8 mouse cellular contexts compared by ENCODE assay signal in genomic region chr19:6235084-6236052, GRCm38 (mm10). TPM values are rescaled to one million over a fixed set of nuclear protein-coding genes. Genes with fewer than 3 reads are reported as not detected.
A peak's percentile ranks its signal among the peaks of the same experiment; 100 is the strongest.
DNase-seq lines count a peak whose midpoint lies in the region; ATAC-seq and TF ChIP-seq lines count a peak whose summit lies in the region.

Gene Ppp2r5b (minus strand): TSS chr19:6235872.

- TF ChIP-seq CTCF in CH12.LX (conservative IDR thresholded peaks at IDR 0.05 in 1 of 2, IDR thresholded peaks at IDR 0.05 in 1 of 2; ENCODE audit: low read depth in 2 of 2, low read length in 2 of 2) = peak in 1 of 2 experiments; percentile 62; a peak in 2 of 4 replicates
- peak; percentile 53 for TF ChIP-seq CTCF in heart, postnatal 0 days (IDR thresholded peaks at IDR 0.05; ENCODE audit: low read depth)
- no peak for TF ChIP-seq CTCF in testis, adult 2 months (IDR thresholded peaks at IDR 0.05; ENCODE audit: control insufficient read depth, insufficient read depth, insufficient replicate concordance, low read depth, low read length)

- whole genome bisulfite sequencing in forebrain, embryonic 12.5 days = 1% methylated on average over 48 of the region's 48 CpGs
- WGBS in heart, postnatal 0 days = 3% methylated on average over 48 of the region's 48 CpGs
- WGBS in liver, embryonic 16.5 days (ENCODE audit: insufficient replicate concordance) = 8% methylated on average over 48 of the region's 48 CpGs
- WGBS in neural tube, embryonic 13.5 days = 1% methylated on average over 48 of the region's 48 CpGs

- peak within 1 kb of the TSS; percentile 73 for H3K27ac ChIP-seq in CH12.LX (ENCODE audit: insufficient read depth, low read depth)
- peak within 1 kb of the TSS; percentile 95 for H3K27ac ChIP-seq in forebrain, embryonic 12.5 days
- H3K27ac ChIP-seq in heart, postnatal 0 days (ENCODE audit: low read depth) = peak within 1 kb of the TSS; percentile 98
- peak within 1 kb of the TSS; percentile 97 for H3K27ac ChIP-seq in liver, embryonic 16.5 days (ENCODE audit: low read length)
- peak within 1 kb of the TSS; percentile 91 for H3K27ac ChIP-seq in neural tube, embryonic 13.5 days (replicated peaks)
- H3K27ac ChIP-seq in testis, adult 2 months (ENCODE audit: control insufficient read depth, insufficient read depth, low read depth, low read length) = peak within 1 kb of the TSS; percentile 90

- no peak for TF ChIP-seq EP300 in CH12.LX (IDR thresholded peaks at IDR 0.05; ENCODE audit: low read length)
- no peak; the same call in 1 of the 2 replicates for TF ChIP-seq EP300 in heart, postnatal 0 days (IDR thresholded peaks at IDR 0.05; ENCODE audit: low read depth)

- no peaks in the 10 kb centered on the region for H3K79me2 ChIP-seq in CH12.LX (replicated peaks; ENCODE audit: control insufficient read depth, extremely low read depth, insufficient read depth, poor library complexity, severe bottlenecking)

- H3K9ac ChIP-seq in CH12.LX (ENCODE audit: insufficient read depth, low read depth) = peak within 1 kb of the TSS; percentile 90
- H3K9ac ChIP-seq in forebrain, embryonic 12.5 days = peak within 1 kb of the TSS; percentile 80
- peak within 1 kb of the TSS; percentile 75 for H3K9ac ChIP-seq in heart, postnatal 0 days (replicated peaks; ENCODE audit: low read depth, low read length)
- peak within 1 kb of the TSS; percentile 79 for H3K9ac ChIP-seq in liver, embryonic 16.5 days (ENCODE audit: low read depth, low read length)
- peak within 1 kb of the TSS; percentile 95 for H3K9ac ChIP-seq in neural tube, embryonic 13.5 days

- dilution Hi-C loops in CH12.LX (cut with MboI; ENCODE audit: extremely low pct_ligation_motif_present, extremely low pct_unique_long_range_greater_than_20kb, low sequenced_read_pairs) = no loop called here

- peaks cover 4 to 12% of the 10 kb centered on the region in 2 experiments for H3K36me3 ChIP-seq in CH12.LX (replicated peaks in 1 of 2; ENCODE audit: control insufficient read depth in 1 of 2, insufficient read depth in 1 of 2, low read length in 1 of 2)
- peaks cover 32% of the 10 kb centered on the region for H3K36me3 ChIP-seq in forebrain, embryonic 12.5 days (replicated peaks)
- peaks cover 34% of the 10 kb centered on the region for H3K36me3 ChIP-seq in heart, postnatal 0 days (replicated peaks; ENCODE audit: control insufficient read depth, insufficient read depth, low read length)
- H3K36me3 ChIP-seq in liver, embryonic 16.5 days (ENCODE audit: control insufficient read depth, insufficient read depth) = no peaks in the 10 kb centered on the region
- peaks cover 34% of the 10 kb centered on the region for H3K36me3 ChIP-seq in neural tube, embryonic 13.5 days
- H3K36me3 ChIP-seq in testis, adult 2 months (ENCODE audit: control insufficient read depth, insufficient read depth, low read length) = no peaks in the 10 kb centered on the region

- H3K9me3 ChIP-seq in CH12.LX (replicated peaks; ENCODE audit: low read length) = no peaks in the 10 kb centered on the region
- no peaks in the 10 kb centered on the region for H3K9me3 ChIP-seq in forebrain, embryonic 12.5 days
- H3K9me3 ChIP-seq in heart, postnatal 0 days (replicated peaks; ENCODE audit: control insufficient read depth, low read length) = no peaks in the 10 kb centered on the region
- no peaks in the 10 kb centered on the region for H3K9me3 ChIP-seq in liver, embryonic 16.5 days (replicated peaks; ENCODE audit: control insufficient read depth, low read length)
- no peaks in the 10 kb centered on the region for H3K9me3 ChIP-seq in neural tube, embryonic 13.5 days

- DNase-seq in CH12.LX (ENCODE audit: extremely low read depth) = peak; percentile 91
- DNase-seq in c-Kit-positive CD71-positive TER-119-negative erythroid progenitor cells, embryonic 14.5 days (ENCODE audit: low read depth) = peak; percentile 91
- peak; percentile 90 for DNase-seq in heart, postnatal 0 days (ENCODE audit: low spot score)
- peak; percentile 94 to 97 for DNase-seq in kidney, postnatal 4 days

- TF ChIP-seq POLR2A in CH12.LX (IDR thresholded peaks at IDR 0.05; ENCODE audit: low read depth, low read length) = 0 out of 2 replicates have a peak, but pooled peaks have one; percentile 30
- no peak for TF ChIP-seq POLR2A in testis, adult 2 months (IDR thresholded peaks at IDR 0.05; ENCODE audit: control insufficient read depth, low read depth, low read length)

- peak within 1 kb of the TSS; percentile 59 to 83 (median 77) for H3K4me3 ChIP-seq in CH12.LX (replicated peaks in 1 of 3; ENCODE audit: low read depth in 2 of 3, low read length in 2 of 3, poor library complexity in 1 of 3)
- peak within 1 kb of the TSS; percentile 72 for H3K4me3 ChIP-seq in forebrain, embryonic 12.5 days (replicated peaks)
- peak within 1 kb of the TSS; percentile 72 for H3K4me3 ChIP-seq in heart, postnatal 0 days (ENCODE audit: low read depth, low read length)
- peak within 1 kb of the TSS; percentile 71 for H3K4me3 ChIP-seq in liver, embryonic 16.5 days (ENCODE audit: low read depth, low read length)
- H3K4me3 ChIP-seq in neural tube, embryonic 13.5 days = peak within 1 kb of the TSS; percentile 86
- peak within 1 kb of the TSS; percentile 88 for H3K4me3 ChIP-seq in testis, adult 2 months (ENCODE audit: control insufficient read depth, low read depth, low read length)

- in situ Hi-C loops in CH12.LX (cut with MboI; ENCODE audit: low pct_ligation_motif_present, low pct_unique_long_range_greater_than_20kb, low sequenced_read_pairs) = no loop called here

- H3K4me1 ChIP-seq in CH12.LX (ENCODE audit: control insufficient read depth in 1 of 2, insufficient read depth in 2 of 2) = peaks cover 0 to 16% of the 10 kb centered on the region in 2 experiments; a peak in 2 of 4 replicates
- peaks cover 18% of the 10 kb centered on the region for H3K4me1 ChIP-seq in forebrain, embryonic 12.5 days
- H3K4me1 ChIP-seq in heart, postnatal 0 days (ENCODE audit: control insufficient read depth, insufficient read depth) = peaks cover 11% of the 10 kb centered on the region
- H3K4me1 ChIP-seq in liver, embryonic 16.5 days (ENCODE audit: control insufficient read depth, low read depth, low read length) = peaks cover 38% of the 10 kb centered on the region
- H3K4me1 ChIP-seq in neural tube, embryonic 13.5 days (replicated peaks) = peaks cover 23% of the 10 kb centered on the region
- H3K4me1 ChIP-seq in testis, adult 2 months (ENCODE audit: control insufficient read depth, insufficient read depth, low read length) = peaks cover 16% of the 10 kb centered on the region

- no peaks in the 10 kb centered on the region for H3K27me3 ChIP-seq in CH12.LX (replicated peaks)
- no peaks in the 10 kb centered on the region for H3K27me3 ChIP-seq in forebrain, embryonic 12.5 days
- H3K27me3 ChIP-seq in heart, postnatal 0 days (ENCODE audit: control insufficient read depth, insufficient read depth, low read length) = no peaks in the 10 kb centered on the region
- H3K27me3 ChIP-seq in liver, embryonic 16.5 days (ENCODE audit: control insufficient read depth, insufficient read depth, low read depth, low read length) = no peaks in the 10 kb centered on the region
- no peaks in the 10 kb centered on the region for H3K27me3 ChIP-seq in neural tube, embryonic 13.5 days
- no peaks in the 10 kb centered on the region for H3K27me3 ChIP-seq in testis, adult 2 months (ENCODE audit: control insufficient read depth, insufficient read depth, low read length)

- H3K4me2 ChIP-seq in CH12.LX (ENCODE audit: insufficient read depth, low read depth, poor library complexity, severe bottlenecking) = peak within 1 kb of the TSS; percentile 85
- H3K4me2 ChIP-seq in forebrain, embryonic 12.5 days = peak within 1 kb of the TSS; percentile 75
- H3K4me2 ChIP-seq in heart, postnatal 0 days (ENCODE audit: low read depth, low read length) = peak within 1 kb of the TSS; percentile 88
- peak within 1 kb of the TSS; percentile 97 for H3K4me2 ChIP-seq in liver, embryonic 16.5 days (ENCODE audit: low read depth, low read length)
- H3K4me2 ChIP-seq in neural tube, embryonic 13.5 days = peak within 1 kb of the TSS; percentile 81

- peak; percentile 94 for ATAC-seq in forebrain, embryonic 12.5 days (ENCODE audit: low FRiP score)
- ATAC-seq in heart, postnatal 0 days (ENCODE audit: insufficient read depth, low read depth) = peak; percentile 94
- peak; percentile 90 for ATAC-seq in liver, embryonic 16.5 days (ENCODE audit: low read depth)
- peak; percentile 96 for ATAC-seq in neural tube, embryonic 13.5 days (ENCODE audit: low read depth)

- no peak for TF ChIP-seq RAD21 in CH12.LX (IDR thresholded peaks at IDR 0.05; ENCODE audit: low read depth, low read length)

TF ChIP-seq in CH12.LX, 34 proteins besides CTCF, POLR2A, EP300 and RAD21 (continues in another document):
- TF ChIP-seq ELF1 (IDR thresholded peaks at IDR 0.05; ENCODE audit: low read depth, low read length) = peak; percentile 60; the same call in 1 of the 2 replicates
- peak; percentile 47; the same call in 1 of the 2 replicates for TF ChIP-seq NRF1 (IDR thresholded peaks at IDR 0.05; ENCODE audit: low read depth, low read length)
- 0 out of 2 replicates have a peak, but pooled peaks have one; percentile 18 for TF ChIP-seq BHLHE40 (IDR thresholded peaks at IDR 0.05; ENCODE audit: low read depth, low read length)
- peak; percentile 95 for TF ChIP-seq MAZ (IDR thresholded peaks at IDR 0.05; ENCODE audit: low read depth, low read length)
- TF ChIP-seq TBP (conservative IDR thresholded peaks at IDR 0.05; ENCODE audit: low read depth, low read length) = no peak
- peak; percentile 58; the same call in 1 of the 2 replicates for TF ChIP-seq KAT2A (IDR thresholded peaks at IDR 0.05; ENCODE audit: insufficient replicate concordance, low read length)
- peak; percentile 32; the same call in 1 of the 2 replicates for TF ChIP-seq ETS1 (conservative IDR thresholded peaks at IDR 0.05; ENCODE audit: low read depth, low read length)
- no peak; the same call in 1 of the 2 replicates for TF ChIP-seq TCF12 (IDR thresholded peaks at IDR 0.05; ENCODE audit: low read depth, low read length)
- peak; percentile 66; the same call in 1 of the 2 replicates for TF ChIP-seq MXI1 (IDR thresholded peaks at IDR 0.05; ENCODE audit: low read depth, low read length)
- TF ChIP-seq SIN3A (IDR thresholded peaks at IDR 0.05; ENCODE audit: low read length) = peak; percentile 70; the same call in 1 of the 2 replicates
- peak; percentile 82 for TF ChIP-seq HCFC1 (IDR thresholded peaks at IDR 0.05; ENCODE audit: low read depth, low read length)

RNA-seq across cellular contexts. Expression of gene Ppp2r5b, which starts in this region (rescaled TPM):
- total RNA-seq in CH12.LX (2012; rRNA removed) (7.8 and 9.8 TPM in 2 replicates), CH12.LX (2014; rRNA removed) (2.8 and 3.0 TPM in 2 replicates)
- 3.4 and 4.1 TPM in 2 replicates for polyA plus RNA-seq in CH12.LX (2012; ENCODE audit: insufficient read length, low read depth)
- 51.8 and 52.4 TPM in 2 replicates for polyA plus RNA-seq in forebrain, embryonic 12.5 days (2016; fragmentation: Nextera tagmentation; extraction: Ambion mirVana)
- total RNA-seq in heart, postnatal 0 days (2014; rRNA removed; ENCODE audit: low replicate concordance) = 20.6 and 40.3 TPM in 2 replicates
- polyA plus RNA-seq in heart, postnatal 0 days (2015; fragmentation: Nextera tagmentation; extraction: Ambion mirVana) = 18.3 and 18.6 TPM in 2 replicates
- polyA plus RNA-seq in liver, embryonic 16.5 days (2015; fragmentation: Nextera tagmentation; extraction: Ambion mirVana) = 3.5 and 3.7 TPM in 2 replicates
- polyA plus RNA-seq in neural tube, embryonic 13.5 days (2015; fragmentation: Nextera tagmentation; extraction: Ambion mirVana) = 103 and 111 TPM in 2 replicates
- polyA plus RNA-seq in testis, adult 2 months (2012; rRNA removed) = 4.6 TPM in 2 replicates

Comparison
In these comparisons a context has a peak if more than half of its experiments do, and no peak if none do; other contexts are left out.
1. Peak in every context shown above with its lines: DNase-seq, ATAC-seq, H3K4me3 ChIP-seq and H3K27ac ChIP-seq.